Mouse (Mus musculus) neural tube, embryonic 14.5 days (tissue): ENCODE results near the gene Nos3. TPM values are rescaled to one million over a fixed set of nuclear protein-coding genes. Genes with fewer than 3 reads are reported as not detected.
A peak's percentile ranks its signal among the peaks of the same experiment; 100 is the strongest.

ENCODE experiments used
- ATAC-seq: fragments of 200-750 bp; cut with Nextera tagmentation; 2 replicates; pipeline ENCODE4 v1.8.0; 2017; ENCODE audit warnings: low read depth, mild to moderate bottlenecking, moderate TSS enrichment, moderate library complexity
- H3K27ac ChIP-seq: fragments of 300-500 bp; sonication (generic); 2 replicates; pipeline ENCODE4 v1.5.1; 2014; ENCODE audit warnings: low read depth, mild to moderate bottlenecking, control low read depth, low read length, moderate library complexity, mixed read lengths
- H3K27me3 ChIP-seq: fragments of 300-500 bp; sonication (generic); 2 replicates; pipeline ENCODE4 v1.6.1; 2014; ENCODE audit warnings: low read length; ENCODE audit not compliant: control insufficient read depth, insufficient read depth
- H3K36me3 ChIP-seq: fragments of 300-500 bp; sonication (generic); 2 replicates; pipeline ENCODE4 v1.6.1; 2014; ENCODE audit warnings: low read length, mixed read lengths; ENCODE audit not compliant: control insufficient read depth, insufficient read depth
- H3K4me1 ChIP-seq: fragments of 300-500 bp; sonication (generic); 2 replicates; pipeline ENCODE4 v1.6.1; 2014; ENCODE audit warnings: low read length; ENCODE audit not compliant: control insufficient read depth, insufficient read depth
- H3K4me2 ChIP-seq: fragments of 300-500 bp; sonication (generic); 2 replicates; pipeline ENCODE4 v1.6.1; 2014; ENCODE audit warnings: mild to moderate bottlenecking, low read depth, low read length, control low read depth
- H3K4me3 ChIP-seq: fragments of 300-500 bp; sonication (generic); 2 replicates; pipeline ENCODE4 v1.5.1; 2014; ENCODE audit warnings: low read depth, low read length, control low read depth, mixed read lengths
- H3K9ac ChIP-seq: fragments of 300-500 bp; sonication (generic); replicated peaks from 2 replicates; pipeline ENCODE4 v1.6.1; 2014; ENCODE audit warnings: low read depth, mild to moderate bottlenecking, control low read depth, low read length, mixed read lengths
- H3K9me3 ChIP-seq: fragments of 300-500 bp; sonication (generic); 2 replicates; pipeline ENCODE4 v1.6.1; 2016; ENCODE audit warnings: low read length; ENCODE audit not compliant: control insufficient read depth
- WGBS: fragments of 180-500 bp; shearing (Covaris S2); extraction: QIAGEN DNeasy Blood & Tissue Kit; methylation state at CpG from one replicate; pipeline ENCODE4 v1.1.7; 2014; 5-methylcytosine and 5-hydroxymethylcytosine counted together
- polyA plus RNA-seq: library from polyadenylated mRNA; unstranded; fragments of >200 nt; fragmentation: Nextera tagmentation; extraction: Ambion mirVana; gene quantifications from 2 replicates; pipeline ENCODE4 v1.2.1, GENCODE M21; 2014

Gene Nos3
- polyA plus RNA-seq, 1 experiment from 2014 or later, result 4.2 TPM

DNA sequence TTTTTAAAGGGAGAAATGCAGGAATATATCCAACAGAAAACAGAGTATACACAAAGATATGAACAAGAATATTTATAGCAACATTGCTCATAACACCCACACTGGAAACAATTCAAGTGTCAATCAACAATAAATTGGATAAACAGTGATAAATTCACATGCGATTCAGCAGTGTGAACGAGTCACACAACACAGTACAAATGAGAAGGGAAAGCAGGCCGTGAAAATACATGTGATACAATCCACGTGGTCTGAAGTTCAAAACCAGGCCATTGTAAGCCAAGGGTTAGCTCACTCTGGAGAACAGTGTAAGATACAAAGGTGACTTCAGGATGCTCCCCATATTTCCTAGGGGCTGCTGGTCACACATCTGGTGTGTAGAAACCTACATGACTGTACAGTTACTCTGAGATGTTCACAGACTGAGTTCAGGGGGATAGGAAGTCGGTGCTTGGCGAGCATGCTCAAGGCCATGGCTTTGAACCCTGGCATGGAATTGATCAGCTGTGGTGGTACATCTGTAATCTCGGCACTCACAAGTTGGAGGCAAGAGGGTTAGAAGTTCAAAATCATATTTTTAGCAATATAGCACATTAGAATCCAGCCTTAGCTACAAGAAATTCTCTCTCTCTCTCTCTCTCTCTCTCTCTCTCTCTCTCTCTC, 10.2 kb downstream of the Nos3 start:
- H3K4me1 ChIP-seq, result no peaks in the 10 kb centered on the region
- no peaks in the 10 kb centered on the region for H3K9me3 ChIP-seq
- no peak for ATAC-seq
- WGBS, result 89% methylated on average over 7 of the region's 7 CpGs
- H3K36me3 ChIP-seq, result no peaks in the 10 kb centered on the region
- H3K27me3 ChIP-seq, result no peaks in the 10 kb centered on the region
- H3K9ac ChIP-seq, result no peak overlapping the region
- H3K4me3 ChIP-seq, result no peak overlapping the region
- H3K4me2 ChIP-seq, result no peak overlapping the region
- H3K27ac ChIP-seq, result no peak overlapping the region

DNA sequence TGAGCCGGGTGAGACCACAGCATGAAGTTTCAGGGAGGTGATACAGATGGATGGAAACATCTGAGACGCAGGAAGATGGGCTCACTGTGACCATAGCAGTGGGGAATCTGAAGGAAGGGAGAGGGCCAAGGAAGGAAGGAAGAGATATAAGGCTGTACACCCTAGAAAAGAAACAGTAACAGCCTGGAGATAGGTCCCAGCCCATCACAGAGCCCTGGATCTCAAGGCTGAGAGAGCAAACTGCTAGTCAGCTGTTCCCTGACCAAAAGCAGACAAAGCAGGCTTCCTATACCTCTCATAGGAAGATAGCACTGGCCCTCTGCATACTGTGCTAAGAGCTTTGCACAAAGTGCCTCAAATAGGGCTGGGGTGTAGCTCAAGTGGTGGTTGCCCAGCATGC, 14.1 kb downstream of the Nos3 start:
- ATAC-seq, result no peak
- no peak overlapping the region for H3K27ac ChIP-seq
- no peaks in the 10 kb centered on the region for H3K9me3 ChIP-seq
- no peaks in the 10 kb centered on the region for H3K36me3 ChIP-seq
- H3K9ac ChIP-seq, result no peak overlapping the region
- no peak overlapping the region for H3K4me2 ChIP-seq
- 88% methylated on average over 2 of the region's 2 CpGs for WGBS
- H3K4me1 ChIP-seq, result 0 out of 2 replicates have a peak, but pooled peaks cover 6% of the 10 kb centered on the region
- no peak overlapping the region for H3K4me3 ChIP-seq
- H3K27me3 ChIP-seq, result no peaks in the 10 kb centered on the region

DNA sequence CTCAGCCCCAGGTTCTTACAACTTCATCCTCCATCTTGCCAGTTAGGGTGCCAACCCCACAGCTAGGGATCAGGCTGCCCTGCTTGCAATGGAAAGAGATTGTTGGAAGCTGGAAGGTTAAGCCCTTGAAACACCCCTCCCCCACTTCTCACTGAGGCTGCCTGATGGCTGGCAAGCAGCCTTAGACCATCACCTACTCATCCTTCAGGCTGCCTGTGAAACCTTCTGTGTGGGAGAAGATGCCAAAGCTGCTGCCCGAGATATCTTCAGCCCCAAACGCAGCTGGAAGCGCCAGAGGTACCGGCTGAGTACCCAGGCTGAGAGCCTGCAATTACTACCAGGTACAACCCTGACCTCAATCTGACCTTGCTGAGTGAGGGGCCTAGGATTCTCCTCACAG, 14.9 kb downstream of the Nos3 start:
- H3K4me1 ChIP-seq, result 0 out of 2 replicates have a peak, but pooled peaks cover 6% of the 10 kb centered on the region
- H3K27ac ChIP-seq, result no peak overlapping the region
- H3K4me3 ChIP-seq, result no peak overlapping the region
- H3K9ac ChIP-seq, result no peak overlapping the region
- no peak for ATAC-seq
- H3K27me3 ChIP-seq, result no peaks in the 10 kb centered on the region
- 85% methylated on average over 4 of the region's 4 CpGs for WGBS
- no peak overlapping the region for H3K4me2 ChIP-seq
- no peaks in the 10 kb centered on the region for H3K36me3 ChIP-seq
- no peaks in the 10 kb centered on the region for H3K9me3 ChIP-seq

DNA sequence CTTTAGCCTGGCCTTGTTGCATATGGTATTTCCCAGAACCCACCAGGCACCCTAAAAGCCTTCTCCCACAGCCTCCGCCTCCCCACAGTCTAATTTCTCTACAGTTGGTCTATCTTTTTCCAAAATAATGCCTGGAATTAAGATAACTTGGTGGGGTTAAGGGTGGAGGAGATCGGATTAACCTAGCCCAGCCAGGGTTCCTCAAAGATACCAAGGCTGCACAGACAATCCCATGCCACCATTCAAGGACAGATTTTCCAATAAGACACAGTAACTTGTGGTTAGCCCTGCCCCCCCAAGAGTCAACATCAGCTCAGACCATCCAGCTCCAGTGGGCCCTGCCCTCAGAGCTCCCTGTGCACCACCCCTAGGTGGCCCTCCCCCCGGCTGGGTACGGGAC, 15.9 kb downstream of the Nos3 start:
- WGBS, result 93% methylated on average over 4 of the region's 4 CpGs
- H3K27me3 ChIP-seq, result no peaks in the 10 kb centered on the region
- no peaks in the 10 kb centered on the region for H3K36me3 ChIP-seq
- H3K9ac ChIP-seq, result no peak overlapping the region
- no peak for ATAC-seq
- H3K9me3 ChIP-seq, result no peaks in the 10 kb centered on the region
- 0 out of 2 replicates have a peak, but pooled peaks cover 6% of the 10 kb centered on the region for H3K4me1 ChIP-seq
- no peak overlapping the region for H3K27ac ChIP-seq
- no peak overlapping the region for H3K4me3 ChIP-seq
- no peak overlapping the region for H3K4me2 ChIP-seq

DNA sequence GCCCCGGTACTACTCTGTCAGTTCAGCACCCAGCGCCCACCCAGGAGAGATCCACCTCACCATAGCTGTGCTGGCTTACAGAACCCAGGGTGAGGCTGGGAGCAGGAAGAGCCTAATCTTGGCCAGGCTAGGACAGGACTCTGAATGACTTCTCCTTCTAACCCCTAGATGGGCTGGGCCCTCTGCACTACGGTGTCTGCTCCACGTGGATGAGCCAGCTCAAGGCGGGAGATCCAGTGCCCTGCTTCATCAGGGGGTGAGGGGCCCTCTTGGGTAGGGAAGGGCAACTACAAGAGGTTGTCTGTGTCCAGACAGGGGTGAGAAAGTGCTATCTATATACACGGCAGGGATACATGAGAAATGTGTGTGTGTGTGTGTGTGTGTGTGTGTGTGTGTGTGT, 16.9 kb downstream of the Nos3 start:
- no peak overlapping the region for H3K9ac ChIP-seq
- H3K27me3 ChIP-seq, result no peaks in the 10 kb centered on the region; the same call in 1 of the 2 replicates
- H3K27ac ChIP-seq, result no peak overlapping the region
- ATAC-seq, result no peak
- H3K4me2 ChIP-seq, result no peak overlapping the region
- 0 out of 2 replicates have a peak, but pooled peaks cover 6% of the 10 kb centered on the region for H3K4me1 ChIP-seq
- no peaks in the 10 kb centered on the region for H3K9me3 ChIP-seq
- H3K36me3 ChIP-seq, result no peaks in the 10 kb centered on the region
- WGBS, result 69% methylated on average over 6 of the region's 6 CpGs
- H3K4me3 ChIP-seq, result no peak overlapping the region

DNA sequence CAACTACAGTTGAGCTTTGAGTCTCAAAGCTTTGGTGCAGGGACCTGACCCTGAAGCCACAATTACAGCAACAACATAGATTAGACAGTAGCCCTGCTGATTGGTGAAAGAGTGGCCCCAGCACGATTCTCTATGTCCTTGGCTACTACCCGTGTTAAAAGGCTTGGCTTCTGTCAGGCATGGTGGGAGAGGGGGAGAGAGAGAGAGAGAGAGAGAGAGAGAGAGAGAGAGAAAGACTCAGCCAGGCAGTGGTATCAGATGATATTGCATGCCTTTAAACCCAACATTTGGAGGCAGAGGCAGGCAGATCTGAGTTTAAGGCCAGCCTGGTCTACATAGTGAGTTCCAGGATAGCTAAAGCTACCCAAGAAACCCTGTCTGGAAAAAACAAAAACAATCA, 17.4 kb downstream of the Nos3 start:
- Histone ChIP-seq H3K9ac (no peak overlapping the region), H3K27ac (no peak overlapping the region), H3K4me3 (no peak overlapping the region), H3K4me1 (0 out of 2 replicates have a peak, but pooled peaks cover 6% of the 10 kb centered on the region), H3K4me2 (no peak overlapping the region), H3K9me3 (no peaks in the 10 kb centered on the region), H3K27me3 (no peaks in the 10 kb centered on the region; the same call in 1 of the 2 replicates), H3K36me3 (no peaks in the 10 kb centered on the region)
- no peak for ATAC-seq
- WGBS, result 67% methylated on average over 2 of the region's 2 CpGs

DNA sequence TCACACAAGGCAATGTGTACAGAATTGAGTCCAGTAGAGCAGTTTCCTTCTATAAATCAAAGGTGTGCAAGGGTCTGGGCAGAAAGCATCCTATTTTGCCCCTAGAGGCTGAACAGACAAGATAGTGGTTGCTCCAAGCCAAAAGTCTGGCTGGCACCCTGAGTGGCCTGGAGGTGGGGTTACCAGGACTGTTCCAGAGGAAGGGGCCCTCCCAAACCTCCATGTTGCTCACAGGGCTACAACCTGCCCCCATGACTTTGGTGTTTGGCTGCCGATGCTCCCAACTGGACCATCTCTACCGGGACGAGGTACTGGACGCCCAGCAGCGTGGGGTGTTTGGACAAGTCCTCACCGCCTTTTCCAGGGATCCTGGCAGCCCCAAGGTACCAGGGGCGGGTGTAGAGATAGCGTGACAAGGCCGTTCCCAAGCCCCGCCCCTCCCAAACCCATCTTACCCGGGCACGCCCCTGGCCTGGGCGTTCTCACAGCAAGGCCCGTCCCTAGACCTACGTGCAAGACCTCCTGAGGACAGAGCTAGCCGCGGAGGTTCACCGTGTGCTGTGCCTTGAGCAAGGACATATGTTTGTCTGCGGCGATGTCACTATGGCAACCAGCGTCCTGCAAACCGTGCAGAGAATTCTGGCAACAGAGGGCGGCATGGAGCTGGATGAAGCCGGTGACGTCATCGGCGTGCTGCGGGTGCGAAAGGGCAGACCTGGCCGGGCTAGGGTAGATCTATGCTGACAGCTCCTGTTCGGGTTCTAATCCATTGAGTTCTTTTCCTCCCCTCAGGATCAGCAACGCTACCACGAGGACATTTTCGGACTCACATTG, 18.6 kb downstream of the Nos3 start:
- peak; percentile 85 for ATAC-seq
- Histone ChIP-seq H3K9me3 (no peaks in the 10 kb centered on the region), H3K36me3 (no peaks in the 10 kb centered on the region), H3K27ac (peak overlapping the region; percentile 55), H3K27me3 (no peaks in the 10 kb centered on the region; the same call in none of the 2 replicates), H3K4me3 (peak overlapping the region; percentile 33), H3K4me1 (peaks cover 18% of the 10 kb centered on the region), H3K4me2 (peak overlapping the region; percentile 65), H3K9ac (peak overlapping the region; percentile 67)
- under 1% methylated on average over 34 of the region's 34 CpGs for WGBS

DNA sequence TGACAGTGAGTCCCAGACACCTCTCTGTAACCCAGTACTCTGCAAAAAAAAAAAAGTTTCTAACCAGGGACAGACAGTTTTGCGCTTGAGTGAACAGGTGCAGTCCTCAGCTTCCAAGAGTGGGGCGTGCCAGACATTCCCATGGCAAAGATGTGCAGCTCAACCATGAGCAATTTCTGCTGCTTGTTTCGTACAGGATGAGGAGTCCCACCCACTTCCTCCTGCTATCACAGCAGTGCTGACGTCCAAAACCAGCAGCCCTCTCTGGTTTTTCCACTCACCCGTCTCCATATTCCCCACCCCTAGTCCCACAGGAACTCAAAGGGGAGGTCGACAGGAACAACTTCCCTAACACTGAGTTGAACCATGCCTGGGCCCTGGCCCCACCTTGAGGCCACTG, 19.8 kb downstream of the Nos3 start:
- H3K27me3 ChIP-seq, result no peaks in the 10 kb centered on the region; the same call in none of the 2 replicates

DNA sequence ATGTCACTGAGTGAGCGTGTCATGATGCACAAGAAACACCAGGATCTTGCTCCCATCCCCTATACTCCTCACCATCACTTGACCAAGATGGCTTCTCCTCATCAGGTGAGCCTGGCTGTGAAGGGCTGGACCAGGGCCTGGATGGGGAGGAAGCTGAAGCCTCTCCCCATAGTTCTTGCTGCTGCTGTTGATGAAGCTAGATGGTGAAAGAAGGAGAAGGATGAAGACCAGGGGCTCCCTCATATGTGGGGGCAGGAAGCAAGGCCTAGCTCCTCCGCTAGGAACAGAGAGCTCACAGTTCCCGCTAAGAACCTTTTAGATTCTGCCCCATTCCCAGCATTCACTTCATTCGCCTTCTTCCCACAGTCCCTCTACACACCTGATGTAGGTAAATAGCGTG, 20.8 kb downstream of the Nos3 start:
- Histone ChIP-seq H3K4me1 (peaks cover 20% of the 10 kb centered on the region), H3K4me2 (no peak overlapping the region), H3K27ac (no peak overlapping the region), H3K36me3 (no peaks in the 10 kb centered on the region), H3K9ac (no peak overlapping the region), H3K9me3 (no peaks in the 10 kb centered on the region), H3K27me3 (no peaks in the 10 kb centered on the region; the same call in none of the 2 replicates), H3K4me3 (no peak overlapping the region)
- 94% methylated on average over 5 of the region's 5 CpGs for WGBS
- ATAC-seq, result no peak

More for the DNA sequence above, 19.8 kb downstream of the Nos3 start:
- no peaks in the 10 kb centered on the region for H3K36me3 ChIP-seq
- ATAC-seq, result no peak
- no peak overlapping the region; the same call in 1 of the 2 replicates for H3K4me2 ChIP-seq
- no peak overlapping the region for H3K9ac ChIP-seq
- 74% methylated on average over 6 of the region's 6 CpGs for WGBS
- no peaks in the 10 kb centered on the region for H3K9me3 ChIP-seq
- peaks cover 20% of the 10 kb centered on the region for H3K4me1 ChIP-seq
- H3K27ac ChIP-seq, result no peak overlapping the region
- H3K4me3 ChIP-seq, result no peak overlapping the region
